Mouse (Mus musculus): ENCODE measurements around the gene Afg1l. TPM values are rescaled to one million over a fixed set of nuclear protein-coding genes. Genes with fewer than 3 reads are reported as not detected.

Gene Afg1l
- total RNA-seq, 1 experiment from 2014 or later: 5.4 TPM

- no peak for ATAC-seq (replicated peaks in 1 of 2; ENCODE audit: insufficient read depth in 1 of 2, low FRiP score in 2 of 2, low TSS enrichment in 1 of 2, low read depth in 1 of 2, poor library complexity in 2 of 2, severe bottlenecking in 2 of 2)
These were observed 150.8 kb downstream of the Afg1l start for GRCm38 (mm10) chr10:42327576-42327975.

GRCm38 (mm10) chr10:42325305-42325704 lies 153.1 kb downstream of the Afg1l start:
- no peak for ATAC-seq (replicated peaks in 1 of 2; ENCODE audit: insufficient read depth in 1 of 2, low FRiP score in 2 of 2, low TSS enrichment in 1 of 2, low read depth in 1 of 2, poor library complexity in 2 of 2, severe bottlenecking in 2 of 2)

GRCm38 (mm10) chr10:42323978-42324377 lies 154.4 kb downstream of the Afg1l start:
- no peak for ATAC-seq (replicated peaks in 1 of 2; ENCODE audit: insufficient read depth in 1 of 2, low FRiP score in 2 of 2, low TSS enrichment in 1 of 2, low read depth in 1 of 2, poor library complexity in 2 of 2, severe bottlenecking in 2 of 2)

GRCm38 (mm10) chr10:42313222-42313786 lies 165.1 kb downstream of the Afg1l start:
- no peak for ATAC-seq (replicated peaks in 1 of 2; ENCODE audit: insufficient read depth in 1 of 2, low FRiP score in 2 of 2, low TSS enrichment in 1 of 2, low read depth in 1 of 2, poor library complexity in 2 of 2, severe bottlenecking in 2 of 2)

GRCm38 (mm10) chr10:42312557-42312956 lies 165.8 kb downstream of the Afg1l start:
- no peak for ATAC-seq (replicated peaks in 1 of 2; ENCODE audit: insufficient read depth in 1 of 2, low FRiP score in 2 of 2, low TSS enrichment in 1 of 2, low read depth in 1 of 2, poor library complexity in 2 of 2, severe bottlenecking in 2 of 2)

- ATAC-seq (replicated peaks in 1 of 2; ENCODE audit: insufficient read depth in 1 of 2, low FRiP score in 2 of 2, low TSS enrichment in 1 of 2, low read depth in 1 of 2, poor library complexity in 2 of 2, severe bottlenecking in 2 of 2): no peak
These were observed 169.7 kb downstream of the Afg1l start for GRCm38 (mm10) chr10:42308687-42308987.

GRCm38 (mm10) chr10:42307980-42308686 lies 170.2 kb downstream of the Afg1l start:
- ATAC-seq (replicated peaks in 1 of 2; ENCODE audit: insufficient read depth in 1 of 2, low FRiP score in 2 of 2, low TSS enrichment in 1 of 2, low read depth in 1 of 2, poor library complexity in 2 of 2, severe bottlenecking in 2 of 2): peak; percentile 66 to 83; a peak in 3 of 4 replicates

- ATAC-seq (replicated peaks in 1 of 2; ENCODE audit: insufficient read depth in 1 of 2, low FRiP score in 2 of 2, low TSS enrichment in 1 of 2, low read depth in 1 of 2, poor library complexity in 2 of 2, severe bottlenecking in 2 of 2): no peak
These were observed 171.9 kb downstream of the Afg1l start for GRCm38 (mm10) chr10:42306422-42306821.

- no peak for ATAC-seq (replicated peaks in 1 of 2; ENCODE audit: insufficient read depth in 1 of 2, low FRiP score in 2 of 2, low TSS enrichment in 1 of 2, low read depth in 1 of 2, poor library complexity in 2 of 2, severe bottlenecking in 2 of 2)
These were observed 177.6 kb downstream of the Afg1l start for GRCm38 (mm10) chr10:42300805-42301204.

GRCm38 (mm10) chr10:42299967-42300366 lies 178.4 kb downstream of the Afg1l start:
- ATAC-seq (replicated peaks in 1 of 2; ENCODE audit: insufficient read depth in 1 of 2, low FRiP score in 2 of 2, low TSS enrichment in 1 of 2, low read depth in 1 of 2, poor library complexity in 2 of 2, severe bottlenecking in 2 of 2): 0 out of 4 replicates have a peak, but pooled peaks have one; percentile 34 to 42

- ATAC-seq (replicated peaks in 1 of 2; ENCODE audit: insufficient read depth in 1 of 2, low FRiP score in 2 of 2, low TSS enrichment in 1 of 2, low read depth in 1 of 2, poor library complexity in 2 of 2, severe bottlenecking in 2 of 2): no peak
These were observed 178.9 kb downstream of the Afg1l start for GRCm38 (mm10) chr10:42299426-42299825.

GRCm38 (mm10) chr10:42297954-42298353 lies 180.4 kb downstream of the Afg1l start:
- ATAC-seq (replicated peaks in 1 of 2; ENCODE audit: insufficient read depth in 1 of 2, low FRiP score in 2 of 2, low TSS enrichment in 1 of 2, low read depth in 1 of 2, poor library complexity in 2 of 2, severe bottlenecking in 2 of 2): no peak

GRCm38 (mm10) chr10:42297109-42297508 lies 181.3 kb downstream of the Afg1l start:
- ATAC-seq (replicated peaks in 1 of 2; ENCODE audit: insufficient read depth in 1 of 2, low FRiP score in 2 of 2, low TSS enrichment in 1 of 2, low read depth in 1 of 2, poor library complexity in 2 of 2, severe bottlenecking in 2 of 2): no peak

- ATAC-seq (replicated peaks in 1 of 2; ENCODE audit: insufficient read depth in 1 of 2, low FRiP score in 2 of 2, low TSS enrichment in 1 of 2, low read depth in 1 of 2, poor library complexity in 2 of 2, severe bottlenecking in 2 of 2): no peak
These were observed 181.8 kb downstream of the Afg1l start for GRCm38 (mm10) chr10:42296559-42296958.

- peak in 1 of 2 experiments; percentile 47; a peak in 1 of 4 replicates for ATAC-seq (replicated peaks in 1 of 2; ENCODE audit: insufficient read depth in 1 of 2, low FRiP score in 2 of 2, low TSS enrichment in 1 of 2, low read depth in 1 of 2, poor library complexity in 2 of 2, severe bottlenecking in 2 of 2)
These were observed 183.3 kb downstream of the Afg1l start for GRCm38 (mm10) chr10:42295028-42295427.

GRCm38 (mm10) chr10:42294392-42294791 lies 184.0 kb downstream of the Afg1l start:
- ATAC-seq (replicated peaks in 1 of 2; ENCODE audit: insufficient read depth in 1 of 2, low FRiP score in 2 of 2, low TSS enrichment in 1 of 2, low read depth in 1 of 2, poor library complexity in 2 of 2, severe bottlenecking in 2 of 2): no peak

- peak in 1 of 2 experiments; percentile 40; a peak in 1 of 4 replicates for ATAC-seq (replicated peaks in 1 of 2; ENCODE audit: insufficient read depth in 1 of 2, low FRiP score in 2 of 2, low TSS enrichment in 1 of 2, low read depth in 1 of 2, poor library complexity in 2 of 2, severe bottlenecking in 2 of 2)
These were observed 184.5 kb downstream of the Afg1l start for GRCm38 (mm10) chr10:42293877-42294276.

- ATAC-seq (replicated peaks in 1 of 2; ENCODE audit: insufficient read depth in 1 of 2, low FRiP score in 2 of 2, low TSS enrichment in 1 of 2, low read depth in 1 of 2, poor library complexity in 2 of 2, severe bottlenecking in 2 of 2): peak in 1 of 2 experiments; percentile 67; a peak in 1 of 4 replicates
These were observed 187.0 kb downstream of the Afg1l start for GRCm38 (mm10) chr10:42291360-42291759.

- ATAC-seq (replicated peaks in 1 of 2; ENCODE audit: insufficient read depth in 1 of 2, low FRiP score in 2 of 2, low TSS enrichment in 1 of 2, low read depth in 1 of 2, poor library complexity in 2 of 2, severe bottlenecking in 2 of 2): no peak
These were observed 190.7 kb downstream of the Afg1l start for GRCm38 (mm10) chr10:42287666-42288065.

All from hematopoietic stem cell, adult 5-6 weeks (primary cell).